Mouse (Mus musculus) heart, embryonic 14.5 days (tissue): Measurements from ENCODE around the gene Shroom3. TPM values are rescaled to one million over a fixed set of nuclear protein-coding genes. Genes with fewer than 3 reads are reported as not detected.

ENCODE experiments used
- ATAC-seq: fragments of 200-750 bp; cut with Nextera tagmentation; 2 replicates; pipeline ENCODE4 v1.8.0; 2017; ENCODE audit warnings: low read depth, moderate TSS enrichment; ENCODE audit not compliant: insufficient number of reproducible peaks, insufficient read depth, low FRiP score
- H3K27ac ChIP-seq, 2 experiments: fragments of 200-500 bp in 1 of 2; fragments of 300-500 bp in 1 of 2; sonication (generic) in 1 of 2; replicated peaks in 1 of 2; 2 replicates each; pipeline ENCODE4 v1.5.1; 2012 to 2014; ENCODE audit warnings: low read depth in 2 of 2, low read length in 2 of 2, control low read depth in 1 of 2, mild to moderate bottlenecking in 1 of 2, mixed read lengths in 1 of 2; ENCODE audit not compliant: control insufficient read depth in 1 of 2, insufficient read depth in 1 of 2
- H3K27me3 ChIP-seq: fragments of 300-500 bp; sonication (generic); 2 replicates; pipeline ENCODE4 v1.6.1; 2014; ENCODE audit warnings: mild to moderate bottlenecking, low read length, control low read depth; ENCODE audit not compliant: control insufficient read depth, insufficient read depth
- H3K36me3 ChIP-seq: fragments of 300-500 bp; sonication (generic); 2 replicates; pipeline ENCODE4 v1.6.1; 2014; ENCODE audit warnings: mild to moderate bottlenecking, control low read depth, low read length, mixed read lengths; ENCODE audit not compliant: control insufficient read depth, insufficient read depth
- H3K4me1 ChIP-seq, 2 experiments: fragments of 200-500 bp in 1 of 2; fragments of 300-500 bp in 1 of 2; sonication (generic) in 1 of 2; 2 replicates each; pipeline ENCODE4 v1.6.1; 2012 to 2014; ENCODE audit warnings: low read length in 2 of 2, control low read depth in 1 of 2, mixed read lengths in 1 of 2; ENCODE audit not compliant: control insufficient read depth in 2 of 2, insufficient read depth in 2 of 2
- H3K4me2 ChIP-seq: fragments of 300-500 bp; sonication (generic); 2 replicates; pipeline ENCODE4 v1.6.1; 2014; ENCODE audit warnings: mild to moderate bottlenecking, low read length
- H3K4me3 ChIP-seq, 2 experiments: fragments of 200-500 bp in 1 of 2; fragments of 300-500 bp in 1 of 2; sonication (generic) in 1 of 2; 2 replicates each; pipeline ENCODE4 v1.5.1; 2012 to 2014; ENCODE audit warnings: low read length in 2 of 2, mild to moderate bottlenecking in 2 of 2, control low read depth in 1 of 2, low read depth in 1 of 2, moderate library complexity in 1 of 2; ENCODE audit not compliant: control insufficient read depth in 1 of 2, insufficient read depth in 1 of 2
- H3K9ac ChIP-seq: fragments of 300-500 bp; sonication (generic); 2 replicates; pipeline ENCODE4 v1.6.1; 2014; ENCODE audit warnings: mild to moderate bottlenecking, low read length
- H3K9me3 ChIP-seq: fragments of 300-500 bp; sonication (generic); 2 replicates; pipeline ENCODE4 v1.6.1; 2016; ENCODE audit warnings: low read length, control low read depth; ENCODE audit not compliant: control insufficient read depth
- WGBS: fragments of 180-500 bp; shearing (Covaris S2); extraction: QIAGEN DNeasy Blood & Tissue Kit; methylation state at CpG from one replicate; pipeline ENCODE4 v1.1.7; 2014; 5-methylcytosine and 5-hydroxymethylcytosine counted together
- polyA plus RNA-seq: library from polyadenylated mRNA; unstranded; fragments of >200 nt; fragmentation: Nextera tagmentation; extraction: Ambion mirVana; gene quantifications from 2 replicates; pipeline ENCODE4 v1.2.1, GENCODE M21; 2014

Shroom3 gene
- polyA plus RNA-seq, 1 experiment from 2014 or later: 21.1 TPM

- Histone ChIP-seq H3K27me3 (no peaks in the 10 kb centered on the region), H3K36me3 (no peaks in the 10 kb centered on the region), H3K27ac (no peak overlapping the region), H3K9me3 (no peaks in the 10 kb centered on the region), H3K4me3 (no peak overlapping the region), H3K9ac (peak overlapping the region; percentile 46; the same call in 1 of the 2 replicates), H3K4me2 (no peak overlapping the region), H3K4me1 (peaks cover 2 to 5% of the 10 kb centered on the region in 2 experiments; a peak in 3 of 4 replicates)
- 56% methylated on average over 6 of the region's 6 CpGs for WGBS
- ATAC-seq: no peak
Observed at GRCm38 (mm10) chr5:92729221-92729620, 46.0 kb downstream of the Shroom3 start.

- ATAC-seq: no peak
- Histone ChIP-seq H3K4me2 (no peak overlapping the region), H3K9ac (no peak overlapping the region), H3K27ac (no peak overlapping the region), H3K4me3 (no peak overlapping the region), H3K9me3 (no peaks in the 10 kb centered on the region), H3K36me3 (no peaks in the 10 kb centered on the region), H3K4me1 (peaks cover 16 to 24% of the 10 kb centered on the region in 2 experiments), H3K27me3 (no peaks in the 10 kb centered on the region)
- 68% methylated on average over 3 of the region's 3 CpGs for WGBS
Observed at GRCm38 (mm10) chr5:92741802-92742201, 58.6 kb downstream of the Shroom3 start.

GRCm38 (mm10) chr5:92742701-92743100 lies 59.5 kb downstream of the Shroom3 start:
- 80% methylated on average over 5 of the region's 5 CpGs for WGBS
- no peak overlapping the region for H3K9ac ChIP-seq
- H3K27me3 ChIP-seq: no peaks in the 10 kb centered on the region
- no peaks in the 10 kb centered on the region for H3K36me3 ChIP-seq
- no peaks in the 10 kb centered on the region for H3K9me3 ChIP-seq
- H3K4me1 ChIP-seq: peaks cover 19 to 25% of the 10 kb centered on the region in 2 experiments
- no peak overlapping the region for H3K27ac ChIP-seq
- ATAC-seq: no peak
- H3K4me2 ChIP-seq: no peak overlapping the region
- no peak overlapping the region for H3K4me3 ChIP-seq

GRCm38 (mm10) chr5:92745390-92746253 lies 62.4 kb downstream of the Shroom3 start:
- peak overlapping the region; percentile 29 for H3K4me2 ChIP-seq
- H3K36me3 ChIP-seq: no peaks in the 10 kb centered on the region
- peaks cover 24 to 34% of the 10 kb centered on the region in 2 experiments for H3K4me1 ChIP-seq
- H3K27ac ChIP-seq: peak overlapping the region; percentile 91 to 97
- WGBS: 21% methylated on average over 8 of the region's 8 CpGs
- H3K4me3 ChIP-seq: no peak overlapping the region
- no peak overlapping the region for H3K9ac ChIP-seq
- peak; percentile 95 for ATAC-seq
- no peaks in the 10 kb centered on the region for H3K27me3 ChIP-seq
- H3K9me3 ChIP-seq: no peaks in the 10 kb centered on the region

GRCm38 (mm10) chr5:92751488-92751887 lies 68.3 kb downstream of the Shroom3 start:
- Histone ChIP-seq H3K36me3 (no peaks in the 10 kb centered on the region), H3K9ac (no peak overlapping the region), H3K4me3 (no peak overlapping the region), H3K27ac (no peak overlapping the region), H3K4me1 (peaks cover 9 to 13% of the 10 kb centered on the region in 2 experiments), H3K9me3 (0 out of 2 replicates have a peak, but pooled peaks cover 4% of the 10 kb centered on the region), H3K4me2 (no peak overlapping the region), H3K27me3 (no peaks in the 10 kb centered on the region)
- ATAC-seq: no peak
- WGBS: 77% methylated on average over 4 of the region's 4 CpGs

- 89% methylated on average over 7 of the region's 7 CpGs for WGBS
- peaks cover 0 to under 1% of the 10 kb centered on the region in 2 experiments; a peak in 2 of 4 replicates for H3K4me1 ChIP-seq
- H3K4me2 ChIP-seq: no peak overlapping the region
Observed at GRCm38 (mm10) chr5:92755241-92755775, 72.1 kb downstream of the Shroom3 start.

GRCm38 (mm10) chr5:92759156-92759745 lies 76.0 kb downstream of the Shroom3 start:
- no peak overlapping the region for H3K4me2 ChIP-seq
- H3K36me3 ChIP-seq: no peaks in the 10 kb centered on the region
- no peak overlapping the region for H3K27ac ChIP-seq
- H3K9me3 ChIP-seq: no peaks in the 10 kb centered on the region
- H3K4me3 ChIP-seq: no peak overlapping the region
- WGBS: 77% methylated on average over 6 of the region's 6 CpGs
- no peak overlapping the region for H3K9ac ChIP-seq
- H3K4me1 ChIP-seq: peaks cover 10 to 24% of the 10 kb centered on the region in 2 experiments
- ATAC-seq: no peak; the same call in 1 of the 2 replicates
- no peaks in the 10 kb centered on the region for H3K27me3 ChIP-seq

More at GRCm38 (mm10) chr5:92755241-92755775, 72.1 kb downstream of the Shroom3 start:
- H3K27ac ChIP-seq: no peak overlapping the region
- no peak for ATAC-seq
- no peaks in the 10 kb centered on the region for H3K27me3 ChIP-seq
- H3K36me3 ChIP-seq: no peaks in the 10 kb centered on the region
- H3K9ac ChIP-seq: no peak overlapping the region
- no peak overlapping the region for H3K4me3 ChIP-seq
- 0 out of 2 replicates have a peak, but pooled peaks cover 4% of the 10 kb centered on the region for H3K9me3 ChIP-seq
